Mouse (Mus musculus): ENCODE data around the gene Sel1l.

Gene Sel1l

GRCm38 (mm10) chr12:91779004-91779365, 70.0 kb downstream of the Sel1l start:
- peak; percentile 93 for DNase-seq (ENCODE audit: low read depth, low spot score)

GRCm38 (mm10) chr12:91778211-91779003, 70.5 kb downstream of the Sel1l start:
- peak; percentile 29 for DNase-seq (ENCODE audit: low read depth, low spot score)

- DNase-seq (ENCODE audit: low read depth, low spot score), result no peak
Observed at GRCm38 (mm10) chr12:91776342-91776741, 72.6 kb downstream of the Sel1l start.

- DNase-seq (ENCODE audit: low read depth, low spot score), result no peak
Observed at GRCm38 (mm10) chr12:91774811-91775284, 74.1 kb downstream of the Sel1l start.

- DNase-seq (ENCODE audit: low read depth, low spot score), result no peak
Observed at GRCm38 (mm10) chr12:91768871-91769270, 80.1 kb downstream of the Sel1l start.

- no peak for DNase-seq (ENCODE audit: low read depth, low spot score)
Observed at GRCm38 (mm10) chr12:91768176-91768575, 80.8 kb downstream of the Sel1l start.

- DNase-seq (ENCODE audit: low read depth, low spot score), result no peak
Observed at GRCm38 (mm10) chr12:91766338-91767107, 82.4 kb downstream of the Sel1l start.

GRCm38 (mm10) chr12:91765504-91765903, 83.5 kb downstream of the Sel1l start:
- no peak for DNase-seq (ENCODE audit: low read depth, low spot score)

- DNase-seq (ENCODE audit: low read depth, low spot score), result no peak
Observed at GRCm38 (mm10) chr12:91765054-91765453, 83.9 kb downstream of the Sel1l start.

GRCm38 (mm10) chr12:91764471-91764870, 84.5 kb downstream of the Sel1l start:
- DNase-seq (ENCODE audit: low read depth, low spot score), result no peak

- DNase-seq (ENCODE audit: low read depth, low spot score), result no peak
Observed at GRCm38 (mm10) chr12:91759836-91760235, 89.1 kb downstream of the Sel1l start.

- no peak for DNase-seq (ENCODE audit: low read depth, low spot score)
Observed at GRCm38 (mm10) chr12:91757854-91758562, 90.9 kb downstream of the Sel1l start.

GRCm38 (mm10) chr12:91756562-91757166, 92.3 kb downstream of the Sel1l start:
- no peak for DNase-seq (ENCODE audit: low read depth, low spot score)

Measured in ES-CJ7 (cell line).